Mouse (Mus musculus): ENCODE results near the gene Med25. TPM values are rescaled to one million over a fixed set of nuclear protein-coding genes. Genes with fewer than 3 reads are reported as not detected.
A peak's percentile ranks its signal among the peaks of the same experiment; 100 is the strongest.

Med25 gene
- polyA plus RNA-seq, 1 experiment: 95.2 TPM

DNA sequence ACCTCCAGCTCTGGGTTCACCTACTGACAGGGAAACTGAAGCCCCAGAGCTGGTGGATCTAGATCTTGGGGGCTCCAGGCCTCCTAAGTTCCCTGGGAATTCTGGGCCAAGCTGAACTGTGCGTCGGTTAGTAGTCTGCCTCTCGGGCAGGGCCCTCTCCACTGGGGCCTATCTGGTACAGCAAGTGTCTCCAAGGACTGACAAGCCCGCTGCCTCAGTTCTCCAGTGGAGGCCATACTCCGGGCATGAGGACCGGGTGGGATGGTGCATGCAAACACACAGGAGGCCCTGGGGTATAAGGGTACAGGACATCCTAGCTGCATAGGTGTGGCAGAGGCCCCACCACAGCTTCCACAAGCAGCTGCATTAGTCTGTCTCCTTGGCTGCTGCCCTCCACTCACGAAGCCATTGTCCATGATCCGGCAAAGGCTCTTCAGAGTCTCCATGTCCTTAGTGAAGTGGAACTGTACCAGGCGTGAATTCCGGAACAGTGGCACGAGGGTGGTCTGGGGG, 28.5 kb downstream of the Med25 start:
- no peak for DNase-seq (ENCODE audit: low read depth)

GRCm38 (mm10) chr7:44863210-44863609, 29.3 kb downstream of the Med25 start:
- DNase-seq (ENCODE audit: low read depth): no peak

DNA sequence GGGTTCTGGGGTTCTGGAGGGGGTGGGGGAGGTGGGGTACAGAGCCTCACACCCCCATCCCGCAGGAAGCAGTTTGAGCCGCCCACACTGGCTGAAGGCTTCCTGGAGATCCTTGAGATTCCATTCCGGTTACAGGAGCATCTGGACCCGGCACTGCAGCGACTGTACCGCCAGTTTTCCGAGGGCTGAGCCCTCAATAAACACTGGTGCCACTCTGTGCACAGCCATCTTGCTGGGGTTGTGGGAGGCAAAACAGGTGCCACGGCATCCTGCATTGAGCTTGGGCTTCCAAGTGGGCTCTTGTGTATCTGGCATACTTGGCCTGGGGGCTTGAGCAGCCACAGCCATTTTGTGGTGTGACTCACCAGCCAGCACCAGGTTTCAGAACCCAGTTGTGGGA, 30.1 kb downstream of the Med25 start:
- DNase-seq (ENCODE audit: low read depth): no peak

- DNase-seq (ENCODE audit: low read depth): no peak
Measured at GRCm38 (mm10) chr7:44861429-44861816, 31.1 kb downstream of the Med25 start.

GRCm38 (mm10) chr7:44860576-44861428, 31.7 kb downstream of the Med25 start:
- DNase-seq (ENCODE audit: low read depth): no peak

DNA sequence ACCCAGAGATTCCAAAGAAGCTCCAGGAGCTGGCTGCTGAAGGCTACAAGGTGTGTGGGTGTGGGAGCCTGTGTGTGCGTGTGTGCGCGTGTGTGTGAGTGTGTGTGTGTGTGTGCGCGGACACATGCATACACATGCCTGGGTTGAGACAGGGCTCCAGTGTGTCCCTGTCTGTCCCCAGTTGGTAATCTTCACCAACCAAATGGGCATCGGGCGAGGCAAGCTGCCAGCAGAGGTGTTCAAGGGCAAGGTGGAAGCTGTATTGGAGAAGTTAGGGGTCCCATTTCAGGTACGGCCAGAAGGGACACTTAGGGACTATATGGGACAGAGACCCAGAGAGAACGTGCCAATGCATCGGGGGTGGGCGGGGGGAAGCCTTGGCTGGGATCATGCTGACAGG, 32.6 kb downstream of the Med25 start:
- no peak for DNase-seq (ENCODE audit: low read depth)

- DNase-seq (ENCODE audit: low read depth): no peak
Measured at GRCm38 (mm10) chr7:44857905-44858304, 34.6 kb downstream of the Med25 start.

DNA sequence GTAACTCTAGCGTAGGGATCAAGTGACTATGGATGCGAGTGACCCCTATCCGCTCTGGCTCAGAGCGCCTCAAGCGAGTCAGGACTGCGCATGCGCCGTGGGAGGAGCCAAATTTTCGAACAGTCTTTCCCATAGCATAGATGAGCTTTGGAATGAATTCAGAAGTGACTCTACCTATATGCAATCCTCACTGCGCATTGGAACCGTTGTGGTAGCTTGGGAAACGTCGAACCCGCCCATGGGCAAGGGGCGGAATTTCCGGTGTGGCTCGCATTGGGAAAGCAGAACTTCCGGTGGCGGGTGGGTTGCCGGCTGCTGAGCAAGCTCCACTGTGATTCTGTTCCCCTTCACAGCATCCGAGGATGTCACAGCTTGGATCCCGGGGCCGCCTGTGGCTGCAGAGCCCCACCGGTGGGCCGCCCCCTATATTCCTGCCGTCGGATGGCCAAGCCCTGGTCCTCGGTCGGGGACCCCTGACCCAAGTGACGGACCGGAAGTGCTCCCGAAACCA, 35.4 kb downstream of the Med25 start, which contains the start of gene Pnkp:
TSS of gene Pnkp (plus strand) at position 98 of the 511 bp plus-strand sequence.
- peak; percentile 63 for DNase-seq (ENCODE audit: low read depth)

DNA sequence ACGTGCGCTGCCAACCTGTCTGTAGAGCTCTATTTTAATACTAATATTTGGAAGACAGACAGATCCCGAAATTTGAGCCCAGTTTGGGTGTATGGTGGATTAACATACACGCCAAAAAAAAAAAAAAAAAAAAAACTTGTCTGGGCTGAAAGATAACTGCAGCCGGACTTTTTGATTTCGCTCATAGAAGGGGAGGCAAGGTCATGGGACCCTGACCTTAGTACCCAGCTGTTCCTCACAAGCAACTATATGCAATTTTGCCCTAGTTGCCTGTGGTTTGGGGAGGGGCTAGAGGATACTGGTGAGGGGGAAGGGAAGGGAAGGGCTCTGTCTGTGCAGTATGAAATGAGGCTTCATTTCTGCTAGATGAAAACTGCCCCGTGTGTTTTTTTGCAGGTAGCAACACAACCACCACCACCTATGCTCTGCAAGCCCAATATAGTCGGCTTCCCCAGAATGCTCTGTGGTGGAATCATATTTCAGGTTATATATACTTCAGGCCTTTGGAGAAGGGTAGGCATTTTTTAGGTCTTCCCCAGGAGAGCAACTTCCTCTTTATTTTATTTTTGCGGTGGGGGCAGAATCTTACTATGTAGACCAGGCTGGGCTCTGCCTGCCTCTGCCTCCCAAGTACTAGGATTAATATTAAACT, 36.1 kb downstream of the Med25 start:
- DNase-seq (ENCODE audit: low read depth): no peak

DNA sequence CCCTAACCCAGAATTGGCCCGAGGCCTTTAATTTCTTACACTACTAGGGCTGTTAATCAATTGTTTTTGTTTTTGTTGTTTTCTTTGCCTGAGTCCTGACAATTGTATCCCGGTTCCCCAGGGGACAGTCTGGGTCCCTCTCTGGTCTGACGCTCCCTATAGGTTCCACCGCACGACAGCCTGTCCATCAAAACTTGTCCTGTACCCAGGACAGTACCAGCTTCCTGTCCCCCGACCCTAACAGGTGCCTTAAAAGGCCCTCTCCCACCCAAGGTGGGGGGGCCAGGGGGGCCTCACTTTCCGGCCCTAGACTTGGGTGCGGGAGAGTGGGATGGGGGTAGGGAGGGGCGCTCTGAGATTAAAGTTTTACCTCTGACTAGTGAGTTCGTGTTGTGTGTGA, 37.5 kb downstream of the Med25 start:
- DNase-seq (ENCODE audit: low read depth): no peak

- no peak for DNase-seq (ENCODE audit: low read depth)
Measured at GRCm38 (mm10) chr7:44854356-44855031, 38.0 kb downstream of the Med25 start.

GRCm38 (mm10) chr7:44853596-44854355, 38.7 kb downstream of the Med25 start:
- DNase-seq (ENCODE audit: low read depth): no peak

DNA sequence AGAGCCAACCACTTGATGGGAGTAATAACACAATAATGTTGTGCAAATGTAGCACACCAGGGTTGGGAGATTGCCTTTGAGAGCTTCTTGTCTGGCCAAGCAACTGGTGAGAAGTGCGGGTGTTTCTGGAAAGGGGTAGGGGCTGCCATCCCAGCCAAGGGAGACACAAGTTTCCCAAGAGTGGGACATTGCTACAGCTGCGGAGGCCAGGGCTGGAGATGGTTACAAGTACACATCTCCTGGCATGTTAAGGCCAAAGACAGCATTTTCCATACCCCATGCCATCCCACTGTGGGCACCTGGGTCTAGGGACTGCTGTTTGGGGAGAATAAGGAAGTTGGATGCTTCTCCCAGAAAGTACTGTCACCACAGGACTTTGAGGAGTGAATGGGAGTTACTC, 39.4 kb downstream of the Med25 start:
- DNase-seq (ENCODE audit: low read depth): no peak

DNA sequence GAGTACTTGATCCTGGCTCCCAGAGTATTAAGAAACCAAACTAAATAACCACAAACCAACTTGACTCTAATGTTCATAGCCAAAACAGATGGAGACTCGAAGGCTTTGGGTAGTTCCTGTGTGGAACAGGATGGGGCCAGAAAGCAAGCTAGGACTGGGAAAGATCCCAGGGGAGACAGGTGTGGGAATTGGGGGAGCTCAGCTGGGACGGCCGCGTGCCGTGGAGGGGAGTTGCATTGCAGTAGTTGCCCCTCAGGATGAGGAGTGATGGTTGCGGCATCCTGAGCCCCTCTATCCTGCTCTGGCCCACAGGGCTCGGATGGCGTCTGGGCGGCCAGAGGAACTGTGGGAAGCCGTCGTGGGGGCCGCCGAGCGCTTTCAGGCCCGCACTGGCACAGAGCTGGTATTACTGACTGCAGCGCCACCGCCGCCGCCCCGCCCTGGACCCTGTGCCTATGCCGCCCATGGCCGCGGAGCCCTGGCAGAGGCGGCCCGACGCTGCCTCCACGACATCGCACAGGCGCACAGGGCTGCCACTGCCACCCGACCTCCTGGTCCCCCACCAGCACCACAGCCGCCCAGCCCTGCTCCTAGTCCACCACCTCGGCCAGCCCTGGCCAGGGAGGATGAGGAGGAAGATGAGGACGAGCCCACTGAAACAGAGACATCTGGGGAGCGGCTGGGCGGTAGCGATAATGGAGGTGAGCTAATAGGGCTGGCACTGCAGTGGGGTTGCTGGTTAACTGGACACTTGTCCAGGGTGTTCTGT, 40.1 kb downstream of the Med25 start:
- DNase-seq (ENCODE audit: low read depth): no peak

DNA sequence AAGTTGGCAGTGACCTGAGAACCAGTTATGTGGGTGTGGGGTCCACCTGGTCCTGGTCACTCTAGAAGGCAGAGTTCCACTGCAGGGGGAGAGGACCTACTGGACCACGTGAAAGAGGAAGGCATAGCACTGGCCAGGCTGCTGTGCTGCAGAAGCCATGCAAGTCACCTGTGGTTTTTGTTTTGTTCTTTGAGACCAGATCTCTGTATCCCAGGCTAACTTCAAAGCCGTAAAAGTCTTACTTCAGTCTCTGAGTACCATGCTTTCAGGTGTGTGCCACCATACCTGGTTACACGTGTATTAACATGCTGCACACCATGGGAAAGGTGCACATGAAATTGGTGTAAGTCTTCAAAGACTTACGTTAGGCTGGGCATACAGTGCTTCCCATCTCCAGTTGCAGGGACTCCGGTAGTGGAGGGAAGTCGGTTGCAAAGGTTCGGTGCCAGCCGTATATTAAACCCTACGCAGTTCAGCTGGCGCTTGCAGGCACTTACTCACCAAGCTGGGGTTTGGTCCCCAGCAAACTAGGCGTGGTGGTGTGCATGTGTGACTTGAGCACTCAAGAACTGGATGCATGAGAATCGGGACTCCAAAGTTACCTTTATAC, 40.8 kb downstream of the Med25 start:
- DNase-seq (ENCODE audit: low read depth): no peak

GRCm38 (mm10) chr7:44850789-44851624, 41.5 kb downstream of the Med25 start:
- no peak for DNase-seq (ENCODE audit: low read depth)

DNA sequence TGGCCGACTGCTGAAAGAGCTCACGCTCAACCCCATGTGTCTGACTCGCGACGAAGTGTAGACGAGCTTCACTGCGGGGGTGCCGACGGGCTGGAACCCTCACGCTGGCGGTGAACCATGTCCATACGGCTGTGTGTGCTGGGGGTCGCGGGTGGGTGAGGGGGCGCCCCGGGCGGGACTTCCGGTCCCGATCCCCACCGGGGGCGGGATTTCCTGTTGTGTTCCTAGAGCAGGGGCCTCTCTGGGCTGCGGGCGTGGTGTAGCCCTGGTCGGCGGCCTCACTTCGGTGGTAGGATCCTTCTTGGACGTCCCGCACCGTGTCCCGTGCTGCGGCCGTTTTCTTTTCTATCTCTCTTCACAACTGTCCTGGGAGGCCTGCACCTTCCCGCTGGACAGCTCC, 42.4 kb downstream of the Med25 start:
- no peak for DNase-seq (ENCODE audit: low read depth)

GRCm38 (mm10) chr7:44849416-44850111, 42.9 kb downstream of the Med25 start:
- peak; percentile 69 for DNase-seq (ENCODE audit: low read depth)

All from gonadal fat pad, adult 2 months (tissue).